Mouse (Mus musculus): ENCODE data around the gene 5430419D17Rik. TPM values are rescaled to one million over a fixed set of nuclear protein-coding genes. Genes with fewer than 3 reads are reported as not detected.

5430419D17Rik gene
- polyA plus RNA-seq, 1 experiment from 2014 or later, result not detected

- H3K36me3 ChIP-seq (ENCODE audit: control insufficient read depth, insufficient read depth, low read length), result no peaks in the 10 kb centered on the region
- no peaks in the 10 kb centered on the region for H3K27me3 ChIP-seq (ENCODE audit: control insufficient read depth, insufficient read depth, low read length)
- no peaks in the 10 kb centered on the region for H3K9me3 ChIP-seq (ENCODE audit: control insufficient read depth, low read length)
- no peak overlapping the region for H3K27ac ChIP-seq (ENCODE audit: low read depth, low read length)
- DNase-seq (ENCODE audit: low spot score) (peak; percentile 16), ATAC-seq (ENCODE audit: insufficient read depth, low FRiP score, low TSS enrichment) (no peak)
- no peak overlapping the region for H3K4me3 ChIP-seq (ENCODE audit: low read depth, low read length)
- H3K4me1 ChIP-seq (ENCODE audit: control insufficient read depth, insufficient read depth, low read length), result no peaks in the 10 kb centered on the region
- no peak overlapping the region for H3K4me2 ChIP-seq (ENCODE audit: low read depth)
- no peak overlapping the region for H3K9ac ChIP-seq (ENCODE audit: low read length)
- WGBS, result 45% methylated on average over 4 of the region's 4 CpGs
These were observed 8.5 kb downstream of the 5430419D17Rik start for GRCm38 (mm10) chr7:131182685-131183084.

- ATAC-seq (ENCODE audit: insufficient read depth, low FRiP score, low TSS enrichment), result no peak
- WGBS, result 74% methylated on average over 8 of the region's 8 CpGs
These were observed 10.1 kb downstream of the 5430419D17Rik start for GRCm38 (mm10) chr7:131184339-131184738.

GRCm38 (mm10) chr7:131187047-131187446, 12.8 kb downstream of the 5430419D17Rik start:
- WGBS, result 77% methylated on average over 8 of the region's 8 CpGs
- Histone ChIP-seq H3K4me1 (ENCODE audit: control insufficient read depth, insufficient read depth, low read length) (no peaks in the 10 kb centered on the region), H3K4me3 (ENCODE audit: low read depth, low read length) (no peak overlapping the region), H3K9ac (ENCODE audit: low read length) (no peak overlapping the region), H3K27me3 (ENCODE audit: control insufficient read depth, insufficient read depth, low read length) (no peaks in the 10 kb centered on the region), H3K9me3 (ENCODE audit: control insufficient read depth, low read length) (no peaks in the 10 kb centered on the region), H3K27ac (ENCODE audit: low read depth, low read length) (no peak overlapping the region), H3K4me2 (ENCODE audit: low read depth) (no peak overlapping the region), H3K36me3 (ENCODE audit: control insufficient read depth, insufficient read depth, low read length) (no peaks in the 10 kb centered on the region)
- DNase-seq (ENCODE audit: low spot score) (no peak), ATAC-seq (ENCODE audit: insufficient read depth, low FRiP score, low TSS enrichment) (no peak)

More at GRCm38 (mm10) chr7:131184339-131184738, 10.1 kb downstream of the 5430419D17Rik start:
- Histone ChIP-seq H3K4me2 (ENCODE audit: low read depth) (no peak overlapping the region), H3K9ac (ENCODE audit: low read length) (no peak overlapping the region), H3K4me3 (ENCODE audit: low read depth, low read length) (no peak overlapping the region), H3K9me3 (ENCODE audit: control insufficient read depth, low read length) (no peaks in the 10 kb centered on the region), H3K36me3 (ENCODE audit: control insufficient read depth, insufficient read depth, low read length) (no peaks in the 10 kb centered on the region), H3K27ac (ENCODE audit: low read depth, low read length) (no peak overlapping the region), H3K4me1 (ENCODE audit: control insufficient read depth, insufficient read depth, low read length) (no peaks in the 10 kb centered on the region), H3K27me3 (ENCODE audit: control insufficient read depth, insufficient read depth, low read length) (no peaks in the 10 kb centered on the region)
- no peak for DNase-seq (ENCODE audit: low spot score)

- Histone ChIP-seq H3K9ac (ENCODE audit: low read length) (no peak overlapping the region), H3K4me1 (ENCODE audit: control insufficient read depth, insufficient read depth, low read length) (no peaks in the 10 kb centered on the region), H3K4me2 (ENCODE audit: low read depth) (no peak overlapping the region), H3K36me3 (ENCODE audit: control insufficient read depth, insufficient read depth, low read length) (no peaks in the 10 kb centered on the region), H3K9me3 (ENCODE audit: control insufficient read depth, low read length) (no peaks in the 10 kb centered on the region), H3K4me3 (ENCODE audit: low read depth, low read length) (no peak overlapping the region), H3K27me3 (ENCODE audit: control insufficient read depth, insufficient read depth, low read length) (no peaks in the 10 kb centered on the region), H3K27ac (ENCODE audit: low read depth, low read length) (no peak overlapping the region)
- ATAC-seq (ENCODE audit: insufficient read depth, low FRiP score, low TSS enrichment), result no peak
- WGBS, result 91% methylated on average over 14 of the region's 14 CpGs
- DNase-seq (ENCODE audit: low spot score), result no peak
These were observed 13.8 kb downstream of the 5430419D17Rik start for GRCm38 (mm10) chr7:131187996-131188395.

GRCm38 (mm10) chr7:131223086-131223485, 48.9 kb downstream of the 5430419D17Rik start:
- DNase-seq (ENCODE audit: low spot score) (no peak), ATAC-seq (ENCODE audit: insufficient read depth, low FRiP score, low TSS enrichment) (no peak)
- Histone ChIP-seq H3K4me2 (ENCODE audit: low read depth) (no peak overlapping the region), H3K4me3 (ENCODE audit: low read depth, low read length) (no peak overlapping the region), H3K4me1 (ENCODE audit: control insufficient read depth, insufficient read depth, low read length) (no peaks in the 10 kb centered on the region), H3K36me3 (ENCODE audit: control insufficient read depth, insufficient read depth, low read length) (no peaks in the 10 kb centered on the region), H3K9me3 (ENCODE audit: control insufficient read depth, low read length) (no peaks in the 10 kb centered on the region), H3K27ac (ENCODE audit: low read depth, low read length) (no peak overlapping the region), H3K9ac (ENCODE audit: low read length) (no peak overlapping the region), H3K27me3 (ENCODE audit: control insufficient read depth, insufficient read depth, low read length) (no peaks in the 10 kb centered on the region)
- 84% methylated on average over 5 of the region's 5 CpGs for WGBS

- no peaks in the 10 kb centered on the region for H3K4me1 ChIP-seq (ENCODE audit: control insufficient read depth, insufficient read depth, low read length)
- ATAC-seq (ENCODE audit: insufficient read depth, low FRiP score, low TSS enrichment), result no peak
These were observed 61.9 kb downstream of the 5430419D17Rik start for GRCm38 (mm10) chr7:131236091-131236490.

GRCm38 (mm10) chr7:131244993-131245392, 70.8 kb downstream of the 5430419D17Rik start:
- Histone ChIP-seq H3K27me3 (ENCODE audit: control insufficient read depth, insufficient read depth, low read length) (no peaks in the 10 kb centered on the region), H3K9ac (ENCODE audit: low read length) (no peak overlapping the region), H3K9me3 (ENCODE audit: control insufficient read depth, low read length) (no peaks in the 10 kb centered on the region), H3K4me2 (ENCODE audit: low read depth) (no peak overlapping the region), H3K4me1 (ENCODE audit: control insufficient read depth, insufficient read depth, low read length) (no peaks in the 10 kb centered on the region), H3K36me3 (ENCODE audit: control insufficient read depth, insufficient read depth, low read length) (no peaks in the 10 kb centered on the region), H3K27ac (ENCODE audit: low read depth, low read length) (no peak overlapping the region), H3K4me3 (ENCODE audit: low read depth, low read length) (no peak overlapping the region)
- no peak for ATAC-seq (ENCODE audit: insufficient read depth, low FRiP score, low TSS enrichment)
- 22% methylated on average over 1 of the region's 1 CpGs for WGBS
- DNase-seq (ENCODE audit: low spot score), result no peak

More at GRCm38 (mm10) chr7:131236091-131236490, 61.9 kb downstream of the 5430419D17Rik start:
- Histone ChIP-seq H3K27me3 (ENCODE audit: control insufficient read depth, insufficient read depth, low read length) (no peaks in the 10 kb centered on the region), H3K36me3 (ENCODE audit: control insufficient read depth, insufficient read depth, low read length) (no peaks in the 10 kb centered on the region), H3K9me3 (ENCODE audit: control insufficient read depth, low read length) (no peaks in the 10 kb centered on the region), H3K9ac (ENCODE audit: low read length) (no peak overlapping the region), H3K27ac (ENCODE audit: low read depth, low read length) (no peak overlapping the region), H3K4me2 (ENCODE audit: low read depth) (no peak overlapping the region), H3K4me3 (ENCODE audit: low read depth, low read length) (no peak overlapping the region)
- no peak for DNase-seq (ENCODE audit: low spot score)

GRCm38 (mm10) chr7:131256841-131257240, 82.6 kb downstream of the 5430419D17Rik start:
- no peak for DNase-seq (ENCODE audit: low spot score)
- no peaks in the 10 kb centered on the region for H3K4me1 ChIP-seq (ENCODE audit: control insufficient read depth, insufficient read depth, low read length)
- H3K27me3 ChIP-seq (ENCODE audit: control insufficient read depth, insufficient read depth, low read length), result no peaks in the 10 kb centered on the region
- H3K4me3 ChIP-seq (ENCODE audit: low read depth, low read length), result no peak overlapping the region
- H3K9ac ChIP-seq (ENCODE audit: low read length), result no peak overlapping the region
- ATAC-seq (ENCODE audit: insufficient read depth, low FRiP score, low TSS enrichment), result no peak
- no peaks in the 10 kb centered on the region for H3K9me3 ChIP-seq (ENCODE audit: control insufficient read depth, low read length)
- 94% methylated on average over 5 of the region's 5 CpGs for WGBS
- H3K36me3 ChIP-seq (ENCODE audit: control insufficient read depth, insufficient read depth, low read length), result no peaks in the 10 kb centered on the region
- H3K4me2 ChIP-seq (ENCODE audit: low read depth), result no peak overlapping the region
- no peak overlapping the region for H3K27ac ChIP-seq (ENCODE audit: low read depth, low read length)

- Histone ChIP-seq H3K4me2 (ENCODE audit: low read depth) (no peak overlapping the region), H3K4me1 (ENCODE audit: control insufficient read depth, insufficient read depth, low read length) (no peaks in the 10 kb centered on the region), H3K36me3 (ENCODE audit: control insufficient read depth, insufficient read depth, low read length) (no peaks in the 10 kb centered on the region), H3K4me3 (ENCODE audit: low read depth, low read length) (no peak overlapping the region), H3K27ac (ENCODE audit: low read depth, low read length) (no peak overlapping the region), H3K9me3 (ENCODE audit: control insufficient read depth, low read length) (no peaks in the 10 kb centered on the region), H3K27me3 (ENCODE audit: control insufficient read depth, insufficient read depth, low read length) (no peaks in the 10 kb centered on the region), H3K9ac (ENCODE audit: low read length) (no peak overlapping the region)
- no peak for DNase-seq (ENCODE audit: low spot score)
- 76% methylated on average over 1 of the region's 1 CpGs for WGBS
- no peak for ATAC-seq (ENCODE audit: insufficient read depth, low FRiP score, low TSS enrichment)
These were observed 83.1 kb downstream of the 5430419D17Rik start for GRCm38 (mm10) chr7:131257309-131257708.

All from neural tube, embryonic 11.5 days (tissue).